Mouse (Mus musculus): ENCODE measurements around the gene Rhoh.

DNA sequence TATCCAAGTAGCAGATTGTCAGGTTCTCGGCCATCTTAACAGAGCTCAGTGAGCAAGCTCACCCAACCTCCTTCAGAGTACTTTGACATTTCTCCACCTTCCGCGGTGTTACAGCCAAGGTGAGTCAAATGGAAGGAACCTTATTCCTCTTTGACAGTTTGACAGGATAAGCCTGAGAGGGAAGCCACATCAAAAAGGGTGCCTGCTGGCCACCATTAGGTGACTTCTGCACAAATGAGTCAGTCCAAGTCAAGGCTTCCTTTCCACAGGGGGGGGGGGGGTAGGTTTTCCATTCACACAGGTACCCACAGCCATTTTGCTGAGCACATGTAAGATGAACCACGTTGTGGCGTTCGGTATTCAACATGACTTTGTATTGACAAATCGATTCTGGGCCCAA lies 53.3 kb downstream of the Rhoh start:
- TF ChIP-seq CTCF (IDR thresholded peaks at IDR 0.05; ENCODE audit: borderline replicate concordance, control insufficient read depth, extremely low read depth, insufficient read depth, low read length, poor library complexity) (no peak), POLR2A (IDR thresholded peaks at IDR 0.05; ENCODE audit: control insufficient read depth, extremely low read depth, insufficient read depth, low read length, poor library complexity) (no peak)
